Mouse (Mus musculus) leukemia stem cell, adult 10-12 weeks (primary cell): ENCODE results near the gene Gcdh. TPM values are rescaled to one million over a fixed set of nuclear protein-coding genes. Genes with fewer than 3 reads are reported as not detected.

Experiments used
- polyA plus RNA-seq: library from polyadenylated mRNA; stranded (reverse); fragments of >175 nt; gene quantifications from 2 replicates; pipeline ENCODE4 v1.2.3, GENCODE M21; 2012; ENCODE audit warnings: low replicate concordance

Gcdh gene
- 47.9 and 84.2 TPM in 2 replicates for polyA plus RNA-seq

GRCm38 (mm10) chr8:84893709-84894134 lies at the start of gene Gcdh:
Gcdh (minus strand) TSS chr8:84893921.

DNA sequence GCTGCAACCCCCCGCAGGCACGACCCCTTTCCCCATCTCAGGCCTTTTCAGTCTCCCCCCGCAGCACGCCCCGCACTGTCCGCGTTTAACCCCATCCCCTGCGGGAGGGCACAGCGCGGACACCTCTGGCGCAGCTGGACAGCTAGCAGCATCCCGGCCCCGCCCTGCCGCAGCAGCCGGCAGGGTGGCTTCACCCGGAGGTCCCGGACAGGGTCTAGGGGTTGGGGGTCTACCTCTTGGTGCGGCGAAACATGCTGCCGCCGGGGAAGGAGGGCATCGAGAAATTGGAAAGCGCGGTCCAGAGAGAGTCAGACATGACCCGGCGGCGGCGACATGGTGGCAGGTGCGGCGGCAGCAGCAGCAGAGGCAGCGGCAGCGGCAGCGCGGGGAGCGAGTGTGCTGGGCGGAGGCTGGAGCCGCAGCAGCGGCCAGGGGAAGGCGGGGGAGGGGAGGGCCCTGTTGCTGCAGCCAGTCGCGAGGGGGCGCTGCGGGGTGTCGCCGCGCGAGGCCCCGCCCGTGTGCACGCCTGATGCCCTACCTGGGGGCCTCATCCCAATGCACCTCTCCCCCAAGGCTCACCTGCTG lies 43.3 kb upstream of the Gcdh start, which contains the start of gene Mast1:
Gene Mast1 (minus strand): TSS at position 398 of the 585 bp plus-strand sequence.

GRCm38 (mm10) chr8:84908421-84909161 lies 14.9 kb upstream of the Gcdh start, which contains the start of gene Dnase2a:
Dnase2a (plus strand) TSS chr8:84908560.

GRCm38 (mm10) chr8:84901752-84902151 lies 8.0 kb upstream of the Gcdh start, which contains the start of gene Klf1:
Klf1 (plus strand) TSS chr8:84901928.

GRCm38 (mm10) chr8:84871376-84872308 lies 22.1 kb downstream of the Gcdh start, which contains the start of gene Syce2:
Syce2 (plus strand) TSS chr8:84872111.

DNA sequence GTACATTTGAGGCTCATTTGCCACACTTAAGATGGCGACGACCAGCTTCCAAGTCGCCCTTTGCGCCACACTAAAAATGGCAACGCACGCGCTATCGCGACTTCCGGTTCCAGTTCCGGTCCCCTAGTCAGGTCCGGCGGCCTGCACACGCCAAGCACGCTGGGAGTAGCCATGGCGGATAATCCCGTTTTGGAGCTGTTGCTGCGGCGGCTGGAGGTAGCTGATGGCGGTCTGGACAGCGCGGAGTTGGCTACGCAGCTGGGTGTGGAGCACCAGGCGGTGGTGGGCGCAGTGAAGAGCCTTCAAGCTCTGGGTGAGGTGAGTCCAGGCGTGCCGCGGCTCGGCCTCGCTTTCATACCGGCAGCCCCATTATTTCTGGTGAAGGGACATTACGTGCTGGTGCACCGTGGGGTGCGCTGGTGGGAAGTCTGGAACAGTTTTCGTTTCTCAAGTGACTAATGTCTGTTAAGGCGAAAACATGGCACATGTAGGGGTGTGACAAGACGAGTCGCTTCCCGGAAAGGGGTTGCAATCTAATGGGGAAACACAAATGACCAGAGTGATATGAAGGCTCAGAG lies 36.8 kb downstream of the Gcdh start, which contains the start of gene Farsa:
Gene Farsa (plus strand): TSS at position 126 of the 578 bp plus-strand sequence.

GRCm38 (mm10) chr8:84846722-84847572 lies 46.8 kb downstream of the Gcdh start, which contains the start of gene Calr:
Calr (minus strand) TSS chr8:84846934.

GRCm38 (mm10) chr8:84840248-84840999 lies 53.3 kb downstream of the Gcdh start, which contains the start of gene Rad23a:
Rad23a (minus strand) TSS chr8:84840665.

Other genes with a start within 250 kb of the Gcdh start
- gene Ier2, start 231.1 kb downstream of the Gcdh start, polyA plus RNA-seq, result 84.4 and 161 TPM in 2 replicates
- gene Trmt1, start 207.6 kb downstream of the Gcdh start, polyA plus RNA-seq, result 263 and 316 TPM in 2 replicates
- gene Nacc1, start 206.1 kb downstream of the Gcdh start, polyA plus RNA-seq, result 145 and 272 TPM in 2 replicates
- gene Lyl1, start 192.5 kb downstream of the Gcdh start, polyA plus RNA-seq, result 190 and 269 TPM in 2 replicates
- 27.2 and 30.1 TPM in 2 replicates for gene G430095P16Rik, start 170.9 kb downstream of the Gcdh start, polyA plus RNA-seq
- gene Nfix, start 93.6 kb downstream of the Gcdh start, polyA plus RNA-seq, result 88.8 and 111 TPM in 2 replicates
- gene Dand5, start 71.1 kb downstream of the Gcdh start, polyA plus RNA-seq, result 1.6 and 2.0 TPM in 2 replicates
- 50.6 and 92.7 TPM in 2 replicates for gene Gadd45gip1, start 62.4 kb downstream of the Gcdh start, polyA plus RNA-seq
- 1,135 and 1,429 TPM in 2 replicates for gene Rad23a, start 53.3 kb downstream of the Gcdh start, polyA plus RNA-seq
- gene Calr, start 47.0 kb downstream of the Gcdh start, polyA plus RNA-seq, result 243 and 806 TPM in 2 replicates
- gene Farsa, start 36.9 kb downstream of the Gcdh start, polyA plus RNA-seq, result 41.5 and 103 TPM in 2 replicates
- 58.0 and 82.4 TPM in 2 replicates for gene Syce2, start 21.8 kb downstream of the Gcdh start, polyA plus RNA-seq
- 1,095 and 1,669 TPM in 2 replicates for gene Klf1, start 8.0 kb upstream of the Gcdh start, polyA plus RNA-seq
- gene Dnase2a, start 14.6 kb upstream of the Gcdh start, polyA plus RNA-seq, result 14.5 and 50.4 TPM in 2 replicates
- 0.66 and 1.1 TPM in 2 replicates for gene Mast1, start 43.4 kb upstream of the Gcdh start, polyA plus RNA-seq
- not detected in 2 replicates for gene Rtbdn, start 53.1 kb upstream of the Gcdh start, polyA plus RNA-seq
- gene Gm49661, start 75.5 kb upstream of the Gcdh start, polyA plus RNA-seq, result not detected in 2 replicates
- 98.3 and 368 TPM in 2 replicates for gene Prdx2, start 75.7 kb upstream of the Gcdh start, polyA plus RNA-seq
- gene Rnaseh2a, start 75.8 kb upstream of the Gcdh start, polyA plus RNA-seq, result 523 and 1,249 TPM in 2 replicates
- 244 and 401 TPM in 2 replicates for gene Junb, start 84.8 kb upstream of the Gcdh start, polyA plus RNA-seq
- 8.4 and 10.8 TPM in 2 replicates for gene Hook2, start 96.7 kb upstream of the Gcdh start, polyA plus RNA-seq
- 0.15 TPM in 1 of 2 replicates, not detected in the other for gene Best2, start 120.6 kb upstream of the Gcdh start, polyA plus RNA-seq
- gene Asna1, start 131.4 kb upstream of the Gcdh start, polyA plus RNA-seq, result 115 and 306 TPM in 2 replicates
- 189 and 354 TPM in 2 replicates for gene Trir, start 132.9 kb upstream of the Gcdh start, polyA plus RNA-seq
- gene Tnpo2, start 143.0 kb upstream of the Gcdh start, polyA plus RNA-seq, result 9.4 and 25.7 TPM in 2 replicates
- 8.5 and 14.5 TPM in 2 replicates for gene Fbxw9, start 166.1 kb upstream of the Gcdh start, polyA plus RNA-seq
- gene Gm5741, start 174.1 kb upstream of the Gcdh start, polyA plus RNA-seq, result not detected in 2 replicates
- gene Dhps, start 177.8 kb upstream of the Gcdh start, polyA plus RNA-seq, result 54.9 and 75.7 TPM in 2 replicates
- 2.5 and 39.0 TPM in 2 replicates for gene Wdr83os, start 186.8 kb upstream of the Gcdh start, polyA plus RNA-seq
- 6.1 and 19.9 TPM in 2 replicates for gene Wdr83, start 187.4 kb upstream of the Gcdh start, polyA plus RNA-seq
- 2.8 and 9.6 TPM in 2 replicates for gene Man2b1, start 189.3 kb upstream of the Gcdh start, polyA plus RNA-seq
- 0.08 TPM in 1 of 2 replicates, not detected in the other for gene Zfp791, start 229.2 kb upstream of the Gcdh start, polyA plus RNA-seq